Mouse (Mus musculus) G1E (cell line): ENCODE results near the gene Pde4d. TPM values are rescaled to one million over a fixed set of nuclear protein-coding genes. Genes with fewer than 3 reads are reported as not detected.

Source experiments
- ATAC-seq: 2 replicates; pipeline ENCODE4 v1.8.0; 2016; ENCODE audit warnings: mild to moderate bottlenecking; ENCODE audit not compliant: insufficient number of reproducible peaks, poor library complexity, low FRiP score, severe bottlenecking; ENCODE audit errors: extremely low read depth
- DNase-seq: peaks from one replicate; pipeline ENCODE4 v3.0.0; 2012; ENCODE audit warnings: low spot score
- H3K27me3 ChIP-seq: 2 replicates; pipeline ENCODE4 v1.6.1; 2012; ENCODE audit warnings: mild to moderate bottlenecking, low read length, inconsistent platforms; ENCODE audit not compliant: insufficient read depth
- H3K36me3 ChIP-seq: replicated peaks from 2 replicates; pipeline ENCODE3; 2012; ENCODE audit warnings: mild to moderate bottlenecking, inconsistent platforms
- H3K4me1 ChIP-seq: 2 replicates; pipeline ENCODE4 v1.6.1; 2012; ENCODE audit warnings: low read depth, low read length, inconsistent platforms, mixed read lengths; ENCODE audit not compliant: insufficient read depth
- H3K4me3 ChIP-seq: 2 replicates; pipeline ENCODE4 v1.5.1; 2012; ENCODE audit warnings: low read depth, mild to moderate bottlenecking, inconsistent platforms, low read length, moderate library complexity, mixed read lengths
- H3K9me3 ChIP-seq: replicated peaks from 2 replicates; pipeline ENCODE4 v1.6.1; 2012; ENCODE audit warnings: inconsistent platforms
- CTCF ChIP-seq: IDR thresholded peaks from 2 replicates; pipeline ENCODE4 v1.5.1; 2012; ENCODE audit warnings: low read depth, low read length, inconsistent platforms, mixed read lengths
- GATA1 ChIP-seq: IDR thresholded peaks from 2 replicates; pipeline ENCODE4 v1.6.1; 2012; ENCODE audit warnings: borderline replicate concordance, low read length, inconsistent platforms, mixed read lengths
- GATA2 ChIP-seq: IDR thresholded peaks from 2 replicates; pipeline ENCODE4 v1.6.1; 2012; ENCODE audit warnings: low read depth, low read length, inconsistent platforms, borderline replicate concordance
- POLR2AphosphoS5 ChIP-seq: IDR thresholded peaks from 2 replicates; pipeline ENCODE4 v1.6.1; 2012; ENCODE audit warnings: low read depth, low read length, inconsistent platforms; ENCODE audit not compliant: insufficient replicate concordance
- TAL1 ChIP-seq: conservative IDR thresholded peaks from 2 replicates; pipeline ENCODE4 v1.6.1; 2012; ENCODE audit warnings: low read depth, low read length, inconsistent platforms, mixed read lengths
- polyA plus RNA-seq: library from polyadenylated mRNA; stranded (reverse); fragments of >175 nt; gene quantifications from 2 replicates; pipeline ENCODE4 v1.2.3, GENCODE M21; 2012
- total RNA-seq, 2 experiments: library from RNA; stranded (forward) in 1 of 2; stranded (reverse) in 1 of 2; fragments of 200-1000 nt in 1 of 2; fragments of >200 nt in 1 of 2; fragmentation: Nextera tagmentation in 1 of 2; gene quantifications; 2 replicates each; pipeline ENCODE4 v1.2.3; 2014 to 2017

Pde4d gene
- total and polyA plus RNA-seq, 3 experiments = 8.2 to 124 (median 22.6) TPM

- Histone ChIP-seq H3K27me3 (0 out of 2 replicates have a peak, but pooled peaks cover 4% of the 10 kb centered on the region), H3K4me1 (no peaks in the 10 kb centered on the region), H3K9me3 (no peaks in the 10 kb centered on the region), H3K36me3 (no peaks in the 10 kb centered on the region), H3K4me3 (no peak overlapping the region)
- no peak for ATAC-seq
- no peak for DNase-seq
- TF ChIP-seq CTCF = no peak
- TF ChIP-seq GATA2 = no peak
- no peak for TF ChIP-seq POLR2AphosphoS5
- TF ChIP-seq GATA1 = no peak
- no peak for TF ChIP-seq TAL1
Observed at GRCm38 (mm10) chr13:109347770-109348169, 898.0 kb downstream of the Pde4d start.

GRCm38 (mm10) chr13:109348316-109348715 is 898.6 kb downstream of the Pde4d start:
- DNase-seq = no peak
- Histone ChIP-seq H3K4me3 (no peak overlapping the region), H3K4me1 (no peaks in the 10 kb centered on the region), H3K9me3 (no peaks in the 10 kb centered on the region), H3K27me3 (0 out of 2 replicates have a peak, but pooled peaks cover 4% of the 10 kb centered on the region), H3K36me3 (no peaks in the 10 kb centered on the region)
- TF ChIP-seq TAL1 = no peak
- TF ChIP-seq GATA2 = no peak
- TF ChIP-seq CTCF = no peak
- no peak for TF ChIP-seq POLR2AphosphoS5
- TF ChIP-seq GATA1 = no peak
- ATAC-seq = no peak

- H3K36me3 ChIP-seq = no peaks in the 10 kb centered on the region
- ATAC-seq = no peak
- H3K27me3 ChIP-seq = 0 out of 2 replicates have a peak, but pooled peaks cover 4% of the 10 kb centered on the region
- H3K4me3 ChIP-seq = no peak overlapping the region
- no peak for TF ChIP-seq TAL1
- TF ChIP-seq CTCF = no peak
- TF ChIP-seq GATA1 = no peak
- no peak for TF ChIP-seq POLR2AphosphoS5
- TF ChIP-seq GATA2 = no peak
- no peaks in the 10 kb centered on the region for H3K9me3 ChIP-seq
- no peak for DNase-seq
- H3K4me1 ChIP-seq = no peaks in the 10 kb centered on the region
Observed at GRCm38 (mm10) chr13:109350100-109350499, 900.4 kb downstream of the Pde4d start.

- no peak for ATAC-seq
- DNase-seq = no peak
Observed at GRCm38 (mm10) chr13:109354017-109354416, 904.3 kb downstream of the Pde4d start.

GRCm38 (mm10) chr13:109356252-109356651 is 906.5 kb downstream of the Pde4d start:
- no peaks in the 10 kb centered on the region for H3K9me3 ChIP-seq
- H3K36me3 ChIP-seq = no peaks in the 10 kb centered on the region
- H3K4me3 ChIP-seq = no peak overlapping the region
- peaks cover 2% of the 10 kb centered on the region; the same call in 1 of the 2 replicates for H3K27me3 ChIP-seq
- H3K4me1 ChIP-seq = no peaks in the 10 kb centered on the region
- no peak for ATAC-seq
- TF ChIP-seq POLR2AphosphoS5 = no peak
- TF ChIP-seq GATA1 = no peak
- no peak for TF ChIP-seq TAL1
- TF ChIP-seq CTCF = no peak
- TF ChIP-seq GATA2 = no peak
- no peak for DNase-seq

More at GRCm38 (mm10) chr13:109354017-109354416, 904.3 kb downstream of the Pde4d start:
- peaks cover 2% of the 10 kb centered on the region; the same call in 1 of the 2 replicates for H3K27me3 ChIP-seq
- no peak overlapping the region for H3K4me3 ChIP-seq
- H3K9me3 ChIP-seq = no peaks in the 10 kb centered on the region
- TF ChIP-seq POLR2AphosphoS5 (no peak), CTCF (no peak), TAL1 (no peak), GATA1 (no peak), GATA2 (no peak)
- no peaks in the 10 kb centered on the region for H3K4me1 ChIP-seq
- H3K36me3 ChIP-seq = no peaks in the 10 kb centered on the region

- Histone ChIP-seq H3K4me3 (no peak overlapping the region), H3K4me1 (no peaks in the 10 kb centered on the region), H3K9me3 (no peaks in the 10 kb centered on the region), H3K27me3 (peaks cover 2% of the 10 kb centered on the region; the same call in 1 of the 2 replicates), H3K36me3 (no peaks in the 10 kb centered on the region)
- TF ChIP-seq TAL1 (no peak), POLR2AphosphoS5 (no peak), CTCF (no peak), GATA2 (no peak), GATA1 (no peak)
- ATAC-seq = no peak
- no peak for DNase-seq
Observed at GRCm38 (mm10) chr13:109359994-109360393, 910.2 kb downstream of the Pde4d start.
